Mouse (Mus musculus): Measurements from ENCODE around the gene Sbno1.

DNA sequence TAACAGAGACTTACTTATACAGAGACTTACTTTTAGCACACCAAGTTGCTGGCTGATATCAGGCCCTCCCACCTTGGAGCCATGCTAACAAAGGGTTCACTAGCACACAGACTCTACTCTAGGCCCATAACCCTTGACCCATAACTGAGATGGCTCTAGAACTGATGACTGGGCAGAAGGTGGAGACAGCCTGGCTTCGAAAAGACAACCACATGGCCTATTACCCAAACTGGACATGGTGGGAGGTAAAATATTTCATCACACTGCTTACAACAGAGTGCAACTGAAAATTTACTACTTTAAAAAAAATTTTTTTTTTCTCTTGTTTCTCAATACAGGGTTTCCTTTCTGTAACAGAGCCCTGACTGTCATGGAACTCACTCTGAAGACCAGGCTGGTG, 42.0 kb upstream of the Sbno1 start:
- TF ChIP-seq ETS1 (IDR thresholded peaks at IDR 0.05; ENCODE audit: low read depth, low read length) (no peak), TCF12 (IDR thresholded peaks at IDR 0.05; ENCODE audit: low read depth, low read length) (no peak), CTCF (IDR thresholded peaks at IDR 0.05 in 2 of 3, conservative IDR thresholded peaks at IDR 0.05 in 1 of 3; ENCODE audit: control insufficient read depth in 1 of 3, insufficient read depth in 1 of 3, low read depth in 2 of 3, low read length in 3 of 3, poor library complexity in 1 of 3, severe bottlenecking in 1 of 3) (no peak), ZNF384 (IDR thresholded peaks at IDR 0.05; ENCODE audit: low read depth, low read length) (no peak), USF1 (IDR thresholded peaks at IDR 0.05; ENCODE audit: low read depth, low read length) (no peak), TBP (IDR thresholded peaks at IDR 0.05; ENCODE audit: low read depth, low read length) (no peak)

Data from MEL (cell line).